Mouse (Mus musculus): ENCODE measurements around the gene Zmat1. TPM values are rescaled to one million over a fixed set of nuclear protein-coding genes. Genes with fewer than 3 reads are reported as not detected.
"Not testable (repeated sequence)": the region's sequence is repeated elsewhere in the genome, so short reads cannot be mapped to it uniquely, and the experiment has no call there.

Zmat1 gene
- 1.5 and 1.7 TPM in 2 replicates for polyA plus RNA-seq (2015; fragmentation: Nextera tagmentation; extraction: Ambion mirVana)

DNA sequence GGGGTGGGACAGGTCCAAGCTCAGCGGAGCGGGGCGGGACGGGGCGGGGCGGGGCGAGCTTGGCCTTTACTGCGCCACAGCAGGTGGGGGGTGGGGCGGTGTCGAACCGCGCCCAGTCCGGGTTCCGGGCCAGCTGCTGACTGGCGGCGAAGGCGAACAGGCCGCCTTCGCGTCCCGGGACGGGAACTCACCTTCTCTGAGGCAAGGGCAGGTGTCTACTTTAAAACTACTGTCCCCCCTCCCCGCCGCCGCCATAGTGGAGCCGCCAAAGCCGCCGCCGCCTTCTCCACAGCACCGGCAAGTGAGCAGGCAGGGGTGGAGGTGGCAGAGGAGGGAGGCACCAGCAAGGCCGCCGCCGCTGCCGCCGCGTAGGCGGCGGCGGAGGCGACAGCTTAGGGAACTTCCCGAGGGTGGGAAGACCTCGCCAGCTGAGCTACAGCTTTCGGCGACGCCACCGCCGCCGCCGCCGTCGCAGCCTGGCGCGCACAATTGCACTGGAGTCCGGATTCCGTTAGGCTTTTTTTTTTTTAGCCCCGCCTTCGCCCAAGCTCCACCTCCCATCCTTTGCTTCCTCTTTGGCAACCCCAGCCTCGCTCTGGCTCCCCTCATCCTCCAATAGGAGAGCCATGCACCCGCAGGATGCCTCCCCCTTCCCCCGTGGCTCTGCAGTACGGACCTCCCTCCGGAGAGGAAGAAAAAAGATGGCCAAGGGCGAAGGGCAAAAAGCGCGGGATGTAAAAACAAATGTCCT, at the start of gene Zmat1:
Gene Zmat1, minus strand, starts transcription at position 490 of the 751 bp plus-strand sequence.
- peak within 1 kb of the TSS; percentile 89 for H3K27ac ChIP-seq (ENCODE audit: low read length)
- WGBS (ENCODE audit: insufficient replicate concordance) = 19% methylated on average over 46 of the region's 65 CpGs
- no peaks in the 10 kb centered on the region for H3K4me1 ChIP-seq (ENCODE audit: control insufficient read depth, low read depth, low read length)
- H3K27me3 ChIP-seq (ENCODE audit: control insufficient read depth, insufficient read depth, low read depth, low read length) = no peaks in the 10 kb centered on the region
- peak within 1 kb of the TSS; percentile 55 for H3K4me2 ChIP-seq (ENCODE audit: low read depth, low read length)
- H3K9ac ChIP-seq (ENCODE audit: low read depth, low read length) = peak within 1 kb of the TSS; percentile 82
- ATAC-seq (ENCODE audit: low read depth) = peak; percentile 99
- peak within 1 kb of the TSS; percentile 73 for H3K4me3 ChIP-seq (ENCODE audit: low read depth, low read length)
- no peaks in the 10 kb centered on the region for H3K36me3 ChIP-seq (ENCODE audit: control insufficient read depth, insufficient read depth)
- H3K9me3 ChIP-seq (replicated peaks; ENCODE audit: control insufficient read depth, low read length) = no peaks in the 10 kb centered on the region

DNA sequence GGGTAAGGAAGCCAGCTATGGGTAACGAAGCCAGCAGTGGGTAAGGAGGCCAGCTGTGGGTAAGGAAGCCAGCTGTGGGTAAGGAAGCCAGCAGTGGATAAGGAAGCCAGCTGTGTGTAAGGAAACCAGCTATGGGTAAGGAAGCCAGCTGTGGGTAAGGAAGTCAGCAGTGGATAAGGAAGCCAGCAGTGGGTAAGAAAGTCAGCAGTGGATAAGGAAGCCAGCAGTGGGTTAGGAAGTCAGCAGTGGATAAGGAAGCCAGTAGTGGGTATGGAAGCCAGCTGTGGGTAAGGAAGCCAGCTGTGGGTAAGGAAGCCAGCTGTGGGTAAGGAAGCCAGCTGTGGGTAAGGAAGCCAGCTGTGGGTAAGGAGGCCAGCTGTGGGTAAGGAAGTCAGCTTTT, 44.9 kb upstream of the Zmat1 start:
- not testable (repeated sequence) for H3K9ac ChIP-seq (ENCODE audit: low read depth, low read length); H3K4me3 ChIP-seq (ENCODE audit: low read depth, low read length); H3K4me2 ChIP-seq (ENCODE audit: low read depth, low read length)

DNA sequence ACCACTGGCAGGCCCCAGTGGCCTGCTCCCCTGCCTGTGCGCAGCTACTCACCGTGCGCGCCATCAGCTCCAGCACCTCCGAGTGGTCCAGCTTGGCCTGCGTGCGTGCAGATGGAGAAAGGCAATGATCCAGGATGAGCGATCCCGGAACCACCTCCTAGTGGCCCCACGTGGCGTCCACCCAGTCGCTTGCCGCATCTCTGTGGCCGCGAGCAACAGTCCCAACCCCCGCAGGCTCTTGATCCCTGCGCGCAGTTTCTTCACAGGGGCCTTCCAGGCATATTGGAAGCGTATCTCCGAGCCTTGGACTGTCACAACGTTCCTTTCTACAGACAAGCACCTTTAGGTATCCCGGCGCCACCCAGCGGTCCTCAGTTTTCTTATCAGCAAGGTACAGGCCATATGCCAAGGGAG, 27.0 kb upstream of the Zmat1 start:
- H3K27me3 ChIP-seq (ENCODE audit: control insufficient read depth, insufficient read depth, low read depth, low read length) = no peaks in the 10 kb centered on the region; the same call in 1 of the 2 replicates
- no peaks in the 10 kb centered on the region for H3K36me3 ChIP-seq (ENCODE audit: control insufficient read depth, insufficient read depth)
- H3K9ac ChIP-seq (ENCODE audit: low read depth, low read length) = no peak overlapping the region
- no peak overlapping the region for H3K27ac ChIP-seq (ENCODE audit: low read length)
- ATAC-seq (ENCODE audit: low read depth) = no peak
- no peak overlapping the region for H3K4me3 ChIP-seq (ENCODE audit: low read depth, low read length)
- H3K9me3 ChIP-seq (replicated peaks; ENCODE audit: control insufficient read depth, low read length) = no peaks in the 10 kb centered on the region
- 30% methylated on average over 24 of the region's 24 CpGs for WGBS (ENCODE audit: insufficient replicate concordance)
- no peaks in the 10 kb centered on the region for H3K4me1 ChIP-seq (ENCODE audit: control insufficient read depth, low read depth, low read length)
- peak overlapping the region; percentile 7 for H3K4me2 ChIP-seq (ENCODE audit: low read depth, low read length)

More for the DNA sequence above, 44.9 kb upstream of the Zmat1 start:
- H3K36me3 ChIP-seq (ENCODE audit: control insufficient read depth, insufficient read depth); H3K27me3 ChIP-seq (ENCODE audit: control insufficient read depth, insufficient read depth, low read depth, low read length); H3K4me1 ChIP-seq (ENCODE audit: control insufficient read depth, low read depth, low read length); H3K27ac ChIP-seq (ENCODE audit: low read length); ATAC-seq (ENCODE audit: low read depth); H3K9me3 ChIP-seq (replicated peaks; ENCODE audit: control insufficient read depth, low read length): not testable (repeated sequence)
- 60% methylated on average over 1 of the region's 1 CpGs for WGBS (ENCODE audit: insufficient replicate concordance)

DNA sequence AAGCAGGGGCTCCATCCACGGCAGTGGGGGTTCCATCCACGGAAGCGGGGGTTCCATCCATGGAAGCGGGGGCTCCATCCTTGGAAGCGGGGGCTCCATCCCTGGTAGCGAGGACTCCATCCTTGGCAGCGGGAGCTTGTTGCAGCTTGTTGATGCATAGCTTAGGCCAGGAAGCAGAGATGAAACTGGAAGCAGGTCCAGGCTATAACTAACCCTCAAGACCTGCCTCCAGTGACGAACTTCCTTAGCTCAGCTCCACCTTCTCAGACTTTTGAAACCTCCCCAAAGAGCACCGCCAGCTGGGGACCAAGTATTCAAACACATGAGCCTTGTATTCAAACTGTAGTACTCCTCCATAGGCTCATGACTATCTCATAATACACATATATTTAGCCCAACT, 16.1 kb upstream of the Zmat1 start:
- Histone ChIP-seq H3K4me2 (ENCODE audit: low read depth, low read length) (no peak overlapping the region), H3K36me3 (ENCODE audit: control insufficient read depth, insufficient read depth) (no peaks in the 10 kb centered on the region), H3K4me1 (ENCODE audit: control insufficient read depth, low read depth, low read length) (no peaks in the 10 kb centered on the region), H3K9ac (ENCODE audit: low read depth, low read length) (no peak overlapping the region), H3K4me3 (ENCODE audit: low read depth, low read length) (no peak overlapping the region), H3K27ac (ENCODE audit: low read length) (no peak overlapping the region), H3K27me3 (ENCODE audit: control insufficient read depth, insufficient read depth, low read depth, low read length) (no peaks in the 10 kb centered on the region; the same call in 1 of the 2 replicates), H3K9me3 (replicated peaks; ENCODE audit: control insufficient read depth, low read length) (no peaks in the 10 kb centered on the region)
- no peak for ATAC-seq (ENCODE audit: low read depth)
- 77% methylated on average over 9 of the region's 9 CpGs for WGBS (ENCODE audit: insufficient replicate concordance)

DNA sequence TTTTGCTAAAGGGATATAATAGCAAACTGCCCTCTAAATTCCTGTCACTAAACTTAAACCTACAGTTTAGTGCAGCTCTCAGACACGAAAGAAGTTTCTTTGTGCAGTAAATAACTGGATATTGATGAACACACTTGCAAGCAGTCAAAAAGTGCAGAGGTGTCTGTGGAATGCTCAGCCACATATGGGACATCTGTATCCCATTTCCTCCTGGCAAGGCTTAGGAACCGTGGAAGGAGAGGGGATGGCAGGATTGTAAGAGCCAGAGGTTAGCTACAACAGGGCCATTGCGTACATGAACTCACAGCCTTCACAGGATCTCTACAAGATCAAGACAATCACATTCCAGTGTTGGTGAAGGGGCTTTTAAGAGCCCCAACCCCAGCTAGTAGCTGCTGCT, 2.4 kb upstream of the Zmat1 start:
- no peak for ATAC-seq (ENCODE audit: low read depth)
- no peak overlapping the region for H3K4me2 ChIP-seq (ENCODE audit: low read depth, low read length)
- no peak overlapping the region for H3K9ac ChIP-seq (ENCODE audit: low read depth, low read length)
- WGBS (ENCODE audit: insufficient replicate concordance) = 55% methylated on average over 3 of the region's 3 CpGs
- H3K36me3 ChIP-seq (ENCODE audit: control insufficient read depth, insufficient read depth) = no peaks in the 10 kb centered on the region
- no peaks in the 10 kb centered on the region for H3K9me3 ChIP-seq (replicated peaks; ENCODE audit: control insufficient read depth, low read length)
- no peak overlapping the region for H3K27ac ChIP-seq (ENCODE audit: low read length)
- no peaks in the 10 kb centered on the region for H3K4me1 ChIP-seq (ENCODE audit: control insufficient read depth, low read depth, low read length)
- no peak overlapping the region for H3K4me3 ChIP-seq (ENCODE audit: low read depth, low read length)
- H3K27me3 ChIP-seq (ENCODE audit: control insufficient read depth, insufficient read depth, low read depth, low read length) = no peaks in the 10 kb centered on the region

DNA sequence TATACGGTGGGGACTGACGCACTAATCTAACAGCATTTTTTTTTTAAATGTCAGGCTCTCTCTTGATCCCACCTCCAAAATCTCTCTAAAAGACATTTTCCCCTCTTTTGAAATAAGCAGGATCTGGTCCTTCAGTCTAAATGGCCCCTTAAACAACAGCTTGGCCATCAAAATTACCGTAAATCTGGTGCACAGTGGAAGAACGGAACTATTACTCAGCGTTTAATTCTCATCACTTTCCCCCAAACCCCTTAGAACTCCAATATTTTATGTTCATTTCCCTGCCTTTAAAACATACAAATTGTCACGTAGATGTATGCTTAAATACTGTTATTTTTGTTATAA, 434 bp upstream of the Zmat1 start:
- Histone ChIP-seq H3K9me3 (replicated peaks; ENCODE audit: control insufficient read depth, low read length) (no peaks in the 10 kb centered on the region), H3K27ac (ENCODE audit: low read length) (peak overlapping the region; percentile 50; the same call in 1 of the 2 replicates), H3K4me2 (ENCODE audit: low read depth, low read length) (peak overlapping the region; percentile 55), H3K9ac (ENCODE audit: low read depth, low read length) (peak overlapping the region; percentile 82), H3K27me3 (ENCODE audit: control insufficient read depth, insufficient read depth, low read depth, low read length) (no peaks in the 10 kb centered on the region), H3K4me3 (ENCODE audit: low read depth, low read length) (peak overlapping the region; percentile 73), H3K36me3 (ENCODE audit: control insufficient read depth, insufficient read depth) (no peaks in the 10 kb centered on the region), H3K4me1 (ENCODE audit: control insufficient read depth, low read depth, low read length) (no peaks in the 10 kb centered on the region)
- peak; percentile 10 for ATAC-seq (ENCODE audit: low read depth)
- 37% methylated on average over 6 of the region's 6 CpGs for WGBS (ENCODE audit: insufficient replicate concordance)

DNA sequence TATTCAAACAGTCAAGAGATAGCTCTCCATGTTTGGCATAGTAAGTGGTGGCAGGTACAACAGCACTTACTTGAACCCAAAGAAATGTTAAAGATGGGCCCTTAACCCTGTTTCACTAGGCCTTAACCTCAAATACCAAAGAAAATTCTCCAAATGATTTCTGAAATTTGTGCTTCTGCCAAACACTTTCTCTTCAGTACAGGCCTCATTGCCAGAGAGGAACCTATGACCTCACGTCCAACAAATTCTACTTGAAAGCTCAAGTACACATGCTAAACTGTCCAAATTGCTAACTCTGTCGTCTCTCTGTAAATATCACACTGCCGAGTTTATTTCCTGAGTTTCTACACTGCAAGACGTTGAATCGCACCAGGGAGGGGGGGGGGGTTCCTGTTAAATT, 988 bp downstream of the Zmat1 start:
- Histone ChIP-seq H3K4me2 (ENCODE audit: low read depth, low read length) (peak overlapping the region; percentile 55), H3K27ac (ENCODE audit: low read length) (peak overlapping the region; percentile 69), H3K9ac (ENCODE audit: low read depth, low read length) (peak overlapping the region; percentile 31; the same call in 1 of the 2 replicates), H3K27me3 (ENCODE audit: control insufficient read depth, insufficient read depth, low read depth, low read length) (no peaks in the 10 kb centered on the region), H3K36me3 (ENCODE audit: control insufficient read depth, insufficient read depth) (no peaks in the 10 kb centered on the region), H3K4me3 (ENCODE audit: low read depth, low read length) (peak overlapping the region; percentile 73), H3K9me3 (replicated peaks; ENCODE audit: control insufficient read depth, low read length) (no peaks in the 10 kb centered on the region), H3K4me1 (ENCODE audit: control insufficient read depth, low read depth, low read length) (no peaks in the 10 kb centered on the region)
- no peak for ATAC-seq (ENCODE audit: low read depth)
- WGBS (ENCODE audit: insufficient replicate concordance) = 31% methylated on average over 5 of the region's 5 CpGs

DNA sequence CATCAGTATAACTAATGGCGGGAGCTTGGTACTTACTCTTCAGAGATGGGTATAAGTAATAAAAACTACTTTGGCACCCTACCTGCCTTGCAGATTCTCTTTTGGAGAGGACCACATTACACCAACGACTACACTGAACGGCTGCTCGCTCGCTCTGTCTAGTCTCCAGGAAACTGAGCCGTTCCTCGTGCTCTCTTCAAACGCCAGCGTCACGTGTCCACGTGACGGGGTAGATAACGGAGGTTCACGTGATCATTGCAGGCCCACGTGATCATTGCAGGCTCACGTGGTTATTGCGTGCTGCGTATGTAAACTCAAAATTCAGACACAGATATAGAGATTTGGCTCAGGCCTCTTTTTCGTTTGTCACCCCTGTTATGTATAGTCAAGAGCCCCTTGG, 44.5 kb downstream of the Zmat1 start, which contains the start of gene Nxf2:
Gene Nxf2, minus strand, starts transcription at position 209 of the 400 bp plus-strand sequence.
- Histone ChIP-seq H3K27me3 (ENCODE audit: control insufficient read depth, insufficient read depth, low read depth, low read length) (no peaks in the 10 kb centered on the region; the same call in 1 of the 2 replicates), H3K9me3 (replicated peaks; ENCODE audit: control insufficient read depth, low read length) (0 out of 2 replicates have a peak, but pooled peaks cover 2% of the 10 kb centered on the region), H3K4me3 (ENCODE audit: low read depth, low read length) (peak within 1 kb of the TSS; percentile 34), H3K27ac (ENCODE audit: low read length) (no peak within 1 kb of the TSS), H3K4me1 (ENCODE audit: control insufficient read depth, low read depth, low read length) (no peaks in the 10 kb centered on the region), H3K4me2 (ENCODE audit: low read depth, low read length) (peak within 1 kb of the TSS; percentile 52; the same call in 1 of the 2 replicates), H3K36me3 (ENCODE audit: control insufficient read depth, insufficient read depth) (no peaks in the 10 kb centered on the region), H3K9ac (ENCODE audit: low read depth, low read length) (no peak within 1 kb of the TSS)
- ATAC-seq (ENCODE audit: low read depth) = no peak
- WGBS (ENCODE audit: insufficient replicate concordance) = 83% methylated on average over 19 of the region's 19 CpGs

Measured in liver, embryonic 16.5 days (tissue).